Mouse (Mus musculus) liver, adult 2 months (tissue): Measurements from ENCODE around the gene Thumpd3.

Experiments
- CTCF ChIP-seq: fragments of 200-500 bp; IDR thresholded peaks from 2 replicates; pipeline ENCODE4 v1.5.1; 2011; ENCODE audit warnings: low read depth, low read length, control low read depth
- POLR2A ChIP-seq: fragments of 200-500 bp; IDR thresholded peaks from 2 replicates; pipeline ENCODE4 v1.6.1; 2011; ENCODE audit warnings: low read length, control low read depth; ENCODE audit not compliant: insufficient read depth; ENCODE audit errors: extremely low read depth

DNA sequence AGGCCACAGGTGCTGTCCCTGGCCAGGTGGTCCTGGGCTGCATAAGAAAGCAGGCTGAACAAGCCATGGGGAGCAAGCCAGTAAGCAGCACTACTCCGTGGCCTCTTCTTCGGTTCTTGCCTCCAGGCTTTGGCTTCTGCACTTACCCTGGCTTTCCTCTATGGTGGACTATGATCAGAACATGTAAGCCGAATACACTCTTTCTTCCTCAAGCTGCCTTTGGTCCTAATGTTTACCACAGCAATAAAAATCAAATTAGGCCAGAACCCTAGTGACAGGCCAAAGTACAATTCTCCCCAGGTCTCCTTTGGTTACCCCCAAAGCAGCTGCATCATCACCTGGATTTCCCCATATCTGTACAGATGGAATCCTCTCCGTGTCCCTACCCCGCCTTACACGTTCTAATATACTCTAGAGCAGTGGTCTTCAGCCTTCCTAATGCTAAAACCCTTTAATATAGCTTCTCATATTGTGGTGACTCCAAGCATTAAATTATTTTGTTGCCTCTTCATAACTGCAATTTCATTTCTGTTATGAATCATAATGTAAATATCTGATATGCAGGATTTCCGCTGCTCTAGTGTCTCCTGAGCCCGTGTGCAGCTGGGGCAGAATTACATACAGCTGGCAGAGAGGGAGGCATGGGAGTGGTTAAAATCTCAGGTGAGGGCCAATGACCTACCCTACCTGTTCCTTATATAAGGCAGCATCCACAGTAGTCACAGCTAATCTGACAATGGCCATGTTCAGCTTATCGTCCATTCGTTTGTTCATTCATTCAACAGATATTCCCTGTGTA is 42.5 kb upstream of the Thumpd3 start:
- TF ChIP-seq CTCF (no peak), POLR2A (no peak)
